Mouse (Mus musculus) lung, postnatal 25 days (tissue): Measurements from ENCODE around the gene Slc44a4.
"Not testable (repeated sequence)": the region's sequence is repeated elsewhere in the genome, so short reads cannot be mapped to it uniquely, and the experiment has no call there.

Source experiments
- DNase-seq: peaks from one replicate; pipeline ENCODE4 v3.0.0; 2022; ENCODE audit warnings: low spot score

The Slc44a4 gene

DNA sequence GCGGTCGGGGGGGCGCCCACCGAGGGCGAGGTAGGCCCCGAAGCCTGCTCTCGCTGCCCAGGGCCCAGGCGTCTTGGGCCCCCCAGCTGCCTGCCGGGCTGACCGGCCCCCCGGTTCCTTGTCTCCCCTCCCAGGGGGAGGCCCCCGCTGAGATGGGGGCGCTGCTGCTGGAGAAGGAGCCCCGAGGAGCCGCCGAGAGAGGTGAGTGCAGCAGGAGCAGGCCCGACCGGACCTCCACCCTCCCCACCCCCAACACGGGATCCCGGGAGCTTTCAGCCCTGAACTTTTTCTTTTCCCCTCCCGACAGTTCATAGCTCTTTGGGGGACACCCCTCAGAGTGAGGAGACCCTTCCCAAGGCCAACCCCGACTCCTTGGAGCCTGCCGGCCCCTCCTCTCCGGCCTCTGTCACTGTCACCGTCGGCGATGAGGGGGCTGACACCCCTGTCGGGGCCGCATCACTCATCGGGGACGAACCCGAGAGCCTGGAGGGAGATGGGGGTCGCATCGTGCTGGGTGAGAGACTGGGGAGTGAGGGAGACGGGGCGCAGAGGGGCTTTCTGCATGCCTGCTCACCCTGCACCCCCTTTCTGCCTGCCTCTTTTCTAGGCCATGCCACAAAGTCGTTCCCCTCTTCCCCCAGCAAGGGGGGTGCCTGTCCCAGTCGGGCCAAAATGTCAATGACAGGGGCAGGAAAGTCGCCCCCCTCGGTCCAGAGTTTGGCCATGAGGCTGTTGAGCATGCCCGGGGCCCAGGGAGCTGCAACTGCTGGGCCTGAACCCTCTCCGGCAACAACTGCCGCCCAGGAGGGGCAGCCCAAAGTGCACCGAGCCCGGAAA lies 15.0 kb upstream of the Slc44a4 start:
- peak; percentile 28 for DNase-seq

- DNase-seq = no peak
Measured at GRCm38 (mm10) chr17:34899890-34900243, 14.4 kb upstream of the Slc44a4 start.

GRCm38 (mm10) chr17:34900826-34901225 lies 13.4 kb upstream of the Slc44a4 start:
- DNase-seq = not testable (repeated sequence)

- not testable (repeated sequence) for DNase-seq
Measured at GRCm38 (mm10) chr17:34901948-34902347, 12.3 kb upstream of the Slc44a4 start.

DNA sequence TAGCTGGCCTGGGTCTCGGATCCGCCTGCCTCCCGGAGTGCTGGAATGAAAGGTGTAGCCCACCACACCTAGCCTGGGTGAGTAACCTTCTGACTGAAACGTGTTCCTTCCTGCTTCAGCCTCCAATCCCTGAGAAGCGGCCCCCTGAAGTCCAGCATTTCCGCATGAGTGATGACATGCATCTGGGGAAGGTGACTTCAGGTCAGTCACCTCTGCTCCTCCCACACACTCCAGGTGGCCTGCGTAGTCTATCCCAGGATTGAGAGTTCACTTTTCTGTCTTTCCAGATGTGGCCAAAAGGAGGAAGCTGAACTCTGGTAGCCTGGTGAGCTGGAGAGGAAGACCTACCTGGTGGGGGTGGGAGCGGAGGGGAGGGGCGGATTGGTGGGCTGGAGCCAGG lies 11.4 kb upstream of the Slc44a4 start:
- no peak for DNase-seq

- DNase-seq = no peak
Measured at GRCm38 (mm10) chr17:34910982-34911381, 3.3 kb upstream of the Slc44a4 start.

- DNase-seq = peak; percentile 81
Measured at GRCm38 (mm10) chr17:34911945-34912351, 2.3 kb upstream of the Slc44a4 start.

DNA sequence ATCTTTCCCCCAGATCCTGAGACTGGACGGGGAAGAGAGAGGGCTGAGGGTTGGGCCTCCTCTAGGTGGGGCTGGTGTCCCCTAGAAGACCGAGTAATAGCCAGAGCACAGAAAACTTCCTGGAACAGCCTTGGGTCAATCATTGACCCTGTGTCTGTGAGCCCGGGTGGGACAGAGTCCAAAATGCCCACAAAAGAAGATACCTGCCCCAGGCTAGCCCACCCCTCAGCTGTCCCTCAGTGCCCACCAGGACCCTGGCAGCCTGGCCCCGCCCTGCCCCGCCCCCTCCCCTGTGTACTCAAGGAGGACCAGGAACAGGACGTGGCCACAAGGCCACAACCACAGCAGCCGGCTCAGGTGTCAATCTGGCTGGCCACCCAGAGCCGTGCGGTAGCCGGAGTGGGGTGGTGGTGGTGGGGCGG lies 1.2 kb downstream of the Slc44a4 start:
- DNase-seq = no peak

- DNase-seq = no peak
Measured at GRCm38 (mm10) chr17:34916316-34916715, 2.0 kb downstream of the Slc44a4 start.

GRCm38 (mm10) chr17:34917188-34917587 lies 2.9 kb downstream of the Slc44a4 start:
- no peak for DNase-seq

DNA sequence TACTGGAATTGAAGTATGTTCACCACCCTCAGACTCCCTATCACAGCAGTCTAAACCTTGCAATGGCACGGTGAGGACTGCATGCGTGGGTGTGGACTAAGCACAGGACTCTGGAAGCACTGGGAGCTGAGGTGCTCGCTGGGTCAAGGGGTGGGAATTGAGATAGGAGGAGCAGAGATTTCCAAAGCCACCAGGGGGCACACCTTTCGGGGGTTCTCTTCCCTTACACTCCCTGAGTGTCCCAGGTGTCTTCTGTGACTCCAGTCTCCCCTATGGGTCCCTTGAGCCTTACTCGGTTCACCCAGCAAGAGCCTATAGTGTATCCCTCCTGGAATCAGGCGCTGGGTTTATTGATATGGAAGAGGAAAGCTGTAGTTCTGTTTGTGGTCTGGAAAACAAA lies 8.7 kb downstream of the Slc44a4 start:
- DNase-seq = no peak

- DNase-seq = no peak
Measured at GRCm38 (mm10) chr17:34924258-34924657, 10.0 kb downstream of the Slc44a4 start.

GRCm38 (mm10) chr17:34927306-34928019 lies 13.2 kb downstream of the Slc44a4 start:
- DNase-seq = no peak

GRCm38 (mm10) chr17:34928841-34929240 lies 14.6 kb downstream of the Slc44a4 start:
- DNase-seq = no peak

DNA sequence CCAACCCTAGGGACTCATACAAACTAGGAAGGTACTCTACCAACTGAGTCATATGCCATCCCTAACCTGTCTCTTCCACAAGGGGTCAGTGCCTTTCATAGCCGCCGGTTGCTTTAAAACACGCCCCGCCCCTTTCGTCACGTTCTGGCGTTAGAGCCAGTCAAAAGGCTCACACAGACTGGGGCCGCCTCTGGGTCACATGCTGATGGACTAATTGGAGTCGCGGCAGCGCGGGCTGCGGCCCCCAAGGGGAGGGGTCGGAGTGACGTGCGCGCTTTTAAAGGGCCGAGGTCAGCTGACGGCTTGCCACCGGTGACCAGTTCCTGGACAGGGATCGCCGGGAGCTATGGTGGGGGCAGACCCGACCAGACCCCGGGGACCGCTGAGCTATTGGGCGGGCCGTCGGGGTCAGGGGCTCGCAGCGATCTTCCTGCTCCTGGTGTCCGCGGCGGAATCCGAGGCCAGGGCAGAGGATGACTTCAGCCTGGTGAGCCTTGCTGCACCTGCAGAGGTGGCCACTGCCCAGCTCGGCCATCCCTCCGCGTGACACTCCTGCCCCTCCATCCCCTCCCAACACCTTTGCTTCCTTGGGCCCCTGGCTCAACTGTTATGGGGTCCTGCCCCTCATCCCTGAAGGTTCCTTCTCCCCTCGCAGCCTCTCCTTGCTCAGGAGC lies 16.9 kb downstream of the Slc44a4 start, which contains the start of gene Neu1:
Gene Neu1, plus strand, starts transcription at position 193 of the 674 bp plus-strand sequence.
- peak; percentile 99 for DNase-seq

DNA sequence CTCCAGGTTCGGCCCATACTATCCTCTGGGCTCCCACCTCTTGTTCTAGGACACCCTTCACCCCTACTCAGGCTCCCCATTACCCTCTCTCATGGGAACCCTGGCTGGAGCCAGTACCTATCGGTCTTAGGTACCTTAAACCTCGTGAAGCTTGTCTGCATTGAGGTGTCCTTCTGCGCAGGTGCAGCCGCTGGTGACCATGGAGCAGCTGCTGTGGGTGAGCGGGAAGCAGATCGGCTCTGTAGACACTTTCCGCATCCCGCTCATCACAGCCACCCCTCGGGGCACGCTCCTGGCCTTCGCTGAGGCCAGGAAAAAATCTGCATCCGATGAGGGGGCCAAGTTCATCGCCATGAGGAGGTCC lies 17.5 kb downstream of the Slc44a4 start:
- no peak for DNase-seq

GRCm38 (mm10) chr17:34932287-34932686 lies 18.0 kb downstream of the Slc44a4 start:
- DNase-seq = no peak

DNA sequence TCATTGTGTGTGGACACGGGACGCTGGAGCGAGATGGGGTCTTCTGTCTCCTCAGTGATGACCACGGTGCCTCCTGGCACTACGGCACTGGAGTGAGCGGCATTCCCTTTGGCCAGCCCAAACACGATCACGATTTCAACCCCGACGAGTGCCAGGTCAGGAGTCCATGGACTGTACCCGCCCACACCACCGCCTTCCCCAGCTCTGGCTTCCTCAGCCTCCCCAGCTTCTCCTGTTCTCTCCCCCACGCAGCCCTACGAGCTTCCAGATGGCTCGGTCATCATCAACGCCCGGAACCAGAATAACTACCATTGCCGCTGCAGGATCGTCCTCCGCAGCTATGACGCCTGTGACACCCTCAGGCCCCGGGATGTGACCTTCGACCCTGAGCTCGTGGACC lies 19.8 kb downstream of the Slc44a4 start:
- DNase-seq = no peak

GRCm38 (mm10) chr17:34934830-34935229 lies 20.6 kb downstream of the Slc44a4 start:
- no peak for DNase-seq

- no peak for DNase-seq
Measured at GRCm38 (mm10) chr17:34937960-34938505, 23.8 kb downstream of the Slc44a4 start.

- no peak for DNase-seq
Measured at GRCm38 (mm10) chr17:34941344-34942041, 27.2 kb downstream of the Slc44a4 start.
